Mouse (Mus musculus): ENCODE measurements at regions not wholly inside any gene's neighbourhood (a gene's known extent, or its start where the extent isn't known, plus 50 kb on each side); places are given as distances from the start of the nearest gene placed in this dataset.
A peak's percentile ranks its signal among the peaks of the same experiment; 100 is the strongest.

DNA sequence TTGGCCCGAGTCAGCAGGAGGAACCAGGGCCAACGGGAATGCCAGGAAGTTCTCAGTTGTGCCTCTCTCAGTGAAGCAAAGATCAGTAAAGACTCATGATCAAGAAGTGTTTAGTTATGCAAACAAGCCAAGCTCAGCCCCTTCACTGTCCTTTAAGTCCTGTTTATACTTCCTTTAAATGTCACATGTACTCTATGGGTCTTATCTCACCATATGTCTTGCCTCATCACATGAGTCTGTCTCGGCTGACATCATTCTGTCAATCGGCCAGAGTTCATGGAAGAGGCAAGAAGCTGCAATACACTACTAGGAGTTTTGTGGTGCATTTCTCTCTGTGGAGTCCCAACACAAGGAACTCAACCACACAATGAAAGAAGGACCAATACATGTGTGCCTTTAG lies 71.8 kb downstream of the Scp2d1 start:
- DNase-seq = no peak

DNA sequence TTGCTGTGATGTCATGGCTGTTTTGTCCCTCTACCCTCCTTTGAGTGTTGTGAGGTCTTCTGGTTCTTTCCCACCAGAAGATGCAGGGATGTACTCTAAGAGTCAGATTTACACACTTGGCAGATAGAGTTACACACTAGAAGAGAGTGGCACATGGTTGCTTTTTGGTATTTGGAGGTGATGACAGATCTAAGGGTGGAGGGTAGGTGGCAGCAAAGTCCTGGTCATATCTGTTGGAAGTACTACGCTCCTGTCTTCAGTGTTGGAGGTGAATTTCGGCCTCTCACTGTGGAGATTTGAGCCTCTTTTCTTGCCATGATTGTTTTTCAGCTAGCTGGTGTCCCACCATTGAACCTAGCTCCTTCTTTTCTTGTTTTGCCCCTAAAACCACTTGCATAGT lies 73.0 kb downstream of the Scp2d1 start:
- no peak for DNase-seq

DNA sequence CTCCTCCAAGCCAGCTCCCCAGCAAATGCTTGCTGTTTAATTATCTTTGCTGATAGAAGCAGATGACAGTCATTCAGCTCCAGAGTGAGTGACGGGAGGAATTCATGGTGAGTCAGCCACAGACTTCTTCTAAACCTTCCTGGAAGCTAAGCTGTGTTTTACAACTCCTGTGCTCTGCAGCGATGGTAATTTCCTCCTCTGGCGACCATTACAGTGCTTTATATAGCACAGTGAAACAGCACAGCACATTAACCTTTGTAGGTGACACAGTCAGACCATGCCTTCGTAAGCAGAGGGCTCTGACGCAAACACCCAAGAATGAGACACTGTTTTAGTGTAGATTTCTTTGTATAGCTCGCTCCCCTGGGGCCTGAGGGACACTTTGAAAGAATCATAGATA lies 83.3 kb downstream of the Scp2d1 start:
- DNase-seq = no peak

GRCm38 (mm10) chr2:144945840-144946239 lies 122.4 kb downstream of the Scp2d1 start:
- DNase-seq = no peak

DNA sequence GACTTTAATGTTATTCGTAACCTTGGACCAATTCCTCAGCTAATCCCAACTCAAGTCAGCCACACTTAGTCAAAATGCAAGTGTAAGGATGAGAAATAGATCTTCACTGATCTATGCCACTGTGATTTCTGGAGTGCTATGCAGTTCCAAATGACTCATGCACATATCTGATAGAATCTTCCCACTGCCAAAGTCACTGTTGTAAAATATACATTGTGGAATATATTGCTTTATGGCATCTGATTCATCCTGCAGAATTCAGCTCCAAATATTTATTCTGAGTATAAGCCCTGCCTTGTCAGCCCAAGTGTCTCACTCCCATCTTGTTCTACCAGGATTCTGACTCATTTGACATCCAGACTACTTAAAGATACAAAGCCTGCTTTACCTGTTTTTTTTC lies 123.0 kb downstream of the Scp2d1 start:
- no peak for DNase-seq

DNA sequence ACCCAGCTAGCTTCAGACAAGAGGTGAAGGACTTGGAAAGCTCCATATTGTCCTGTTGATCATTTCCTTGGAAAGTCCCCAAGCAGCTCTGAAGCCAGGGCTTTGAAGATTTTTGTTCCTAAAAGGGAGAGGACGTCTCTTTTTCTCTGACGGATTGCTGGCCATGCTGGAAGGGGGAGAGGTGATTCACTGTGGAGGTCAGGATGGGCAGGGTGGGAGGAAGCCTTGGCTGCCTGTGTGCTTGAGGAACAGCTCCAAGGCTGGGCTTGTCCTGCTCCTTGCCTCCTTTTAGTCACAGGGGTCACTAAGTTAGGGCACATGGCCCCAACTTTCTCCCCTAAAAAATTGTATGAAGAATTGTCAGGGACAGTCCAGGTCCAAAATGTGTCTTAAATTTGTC lies 125.8 kb downstream of the Scp2d1 start:
- DNase-seq = peak; percentile 3

Measured in adrenal gland, postnatal 25 days (tissue).